In genomic region chr1:173913256-173913791, GRCm38 (mm10) we compare ENCODE assay signal across 8 mouse cellular contexts. TPM values are rescaled to one million over a fixed set of nuclear protein-coding genes. Genes with fewer than 3 reads are reported as not detected.
A peak's percentile ranks its signal among the peaks of the same experiment; 100 is the strongest.
DNase-seq lines count a peak whose midpoint lies in the region; TF ChIP-seq lines count a peak whose summit lies in the region.
"Not testable (repeated sequence)": the region's sequence is repeated elsewhere in the genome, so short reads cannot be mapped to it uniquely, and the experiment has no call there.
"Had no signal": no experiment of that assay in that cellular context is flagged by ENCODE, and none has a peak within 500 bp of the region (broad histone marks: within the 10 kb centered on the region; RNA-seq: fewer than 3 reads in every experiment).

No protein-coding gene starts in this region.

- H3K79me3 ChIP-seq in C2C12 (ENCODE audit: low read depth) = not testable (repeated sequence)

- not testable (repeated sequence) for H3K9ac ChIP-seq in heart, adult 2 months (ENCODE audit: low read depth, low read length)

- H3K27me3 ChIP-seq in C2C12 (ENCODE audit: control insufficient read depth, insufficient read depth, insufficient read length); heart, adult 2 months (ENCODE audit: control insufficient read depth, insufficient read depth, low read length): not testable (repeated sequence)

- peak overlapping the region; percentile 45; the same call in 1 of the 2 replicates for H3K27ac ChIP-seq in brown adipose tissue, adult 24 weeks (replicated peaks; ENCODE audit: low read depth, low read length)
- H3K27ac ChIP-seq in heart, adult 2 months = peak overlapping the region; percentile 59
- H3K27ac ChIP-seq in macrophage = peak overlapping the region; percentile 79

- not testable (repeated sequence) for TF ChIP-seq POLR2A in heart, adult 2 months (IDR thresholded peaks at IDR 0.05; ENCODE audit: insufficient read depth, low read depth, low read length)

- H3K4me3 ChIP-seq in C2C12 (ENCODE audit: insufficient read depth, poor library complexity, severe bottlenecking); brown adipose tissue, adult 24 weeks (ENCODE audit: insufficient read depth, low read depth, low read length); heart, adult 2 months; macrophage (ENCODE audit: inconsistent target): not testable (repeated sequence)

- not testable (repeated sequence) for TF ChIP-seq EP300 in heart, adult 2 months (IDR thresholded peaks at IDR 0.05; ENCODE audit: insufficient read depth, low read depth, low read length)

- H3K36me3 ChIP-seq in C2C12 (ENCODE audit: control insufficient read depth, insufficient read depth); heart, adult 2 months (ENCODE audit: control insufficient read depth, insufficient read depth, low read length); macrophage (ENCODE audit: inconsistent target): not testable (repeated sequence)

- DNase-seq in Muller cell, postnatal 12 days (ENCODE audit: inconsistent ontology term) = peak; percentile 55
- DNase-seq in fibroblast of lung, adult 2 months (ENCODE audit: low read depth) = peak; percentile 51
- DNase-seq in heart, adult 2 months = peak in 1 of 2 experiments; percentile 10

- not testable (repeated sequence) for H3K4me1 ChIP-seq in brown adipose tissue, adult 24 weeks (ENCODE audit: control insufficient read depth, insufficient read depth, insufficient read length, low read length); heart, adult 2 months (ENCODE audit: control insufficient read depth, insufficient read depth, low read length)

- not testable (repeated sequence) for H3ac ChIP-seq in C2C12 (ENCODE audit: control insufficient read depth, insufficient read length, low read depth)

- intact Hi-C loops in heart, adult 2 months (cut with DNase I) = not testable (repeated sequence)

- H3K79me2 ChIP-seq in C2C12 (ENCODE audit: control insufficient read depth, insufficient read depth) (peaks cover 27% of the 10 kb centered on the region), macrophage (ENCODE audit: inconsistent target) (peaks cover 40% of the 10 kb centered on the region)
- not testable (repeated sequence) for H3K79me2 ChIP-seq in heart, adult 2 months (replicated peaks; ENCODE audit: control insufficient read depth, insufficient read depth, low read length)

- TF ChIP-seq CTCF in C2C12 (IDR thresholded peaks at IDR 0.05; ENCODE audit: control insufficient read depth, insufficient read depth, insufficient read length); heart, adult 2 months (IDR thresholded peaks at IDR 0.05): not testable (repeated sequence)

TF ChIP-seq in C2C12, 6 proteins besides CTCF, POLR2A, EP300 and RAD21:
- TF ChIP-seq FOSL1 (IDR thresholded peaks at IDR 0.05; ENCODE audit: insufficient read depth, low read length, poor library complexity, severe bottlenecking) = peak; percentile 0

RNA-seq across cellular contexts. Expression of gene Ifi211, which starts 0.5 kb away (rescaled TPM):
- polyA plus RNA-seq in C2C12 (2012; fragmentation: generic; extraction: Trizol) (1.3 TPM), macrophage (2018) (272 to 390 TPM (median 361 TPM) in 3 replicates)
- 5.4 and 7.4 TPM in 2 replicates for polyA plus RNA-seq in brown adipose tissue, adult 24 weeks (2012; ENCODE audit: insufficient read depth, insufficient read length, missing spikeins)
- 1 to 10 TPM; 2.6 to 3.0 TPM for total RNA-seq in heart, adult 2 months (2021)
- polyA plus RNA-seq in heart, adult 2 months (2012; rRNA removed) = 0.85 and 1.3 TPM in 2 replicates
- 100 to 1,000 TPM in 23 of 26 experiments, 10 to 100 TPM in 3; 74.2 to 796 (median 409) TPM for total RNA-seq in macrophage (2018; cell fraction: chromatin; rRNA removed)
- 1,000 to 10,000 TPM in 4 of 26 experiments, 100 to 1,000 TPM in 22; 193 to 1,156 (median 826) TPM for total RNA-seq in macrophage (2018; cell fraction: cytosol; rRNA removed)
- total RNA-seq in macrophage (2018; cell fraction: nucleus; rRNA removed) = 100 to 1,000 TPM; 122 to 927 (median 619) TPM
- total RNA-seq: hindbrain, postnatal 0 days had no signal

RNA-seq across cellular contexts. Expression of gene Mndal, which starts 29.0 kb away (rescaled TPM):
- polyA plus RNA-seq in C2C12 (2012; fragmentation: generic; extraction: Trizol) = 0.92 TPM
- polyA plus RNA-seq in brown adipose tissue, adult 24 weeks (2012; ENCODE audit: insufficient read depth, insufficient read length, missing spikeins) = 11.4 and 18.7 TPM in 2 replicates
- total RNA-seq in heart, adult 2 months (2021) = 10 to 100 TPM; 12.7 to 12.8 TPM
- 6.6 and 6.8 TPM in 2 replicates for polyA plus RNA-seq in heart, adult 2 months (2012; rRNA removed)
- 1,000 to 10,000 TPM in 16 of 26 experiments, 100 to 1,000 TPM in 10; 474 to 3,416 (median 1,495) TPM for total RNA-seq in macrophage (2018; cell fraction: chromatin; rRNA removed)
- 100 to 1,000 TPM; 160 to 831 (median 434) TPM for total RNA-seq in macrophage (2018; cell fraction: cytosol; rRNA removed)
- 1,000 to 10,000 TPM in 17 of 26 experiments, 100 to 1,000 TPM in 9; 385 to 3,141 (median 1,342) TPM for total RNA-seq in macrophage (2018; cell fraction: nucleus; rRNA removed)
- 117 to 429 TPM (median 360 TPM) in 3 replicates for polyA plus RNA-seq in macrophage (2018)

RNA-seq across cellular contexts. Expression of gene Ifi203, which starts 29.1 kb away (rescaled TPM):
- polyA plus RNA-seq in C2C12 (2012; fragmentation: generic; extraction: Trizol) (1.5 TPM), macrophage (2018) (62.5 to 252 TPM (median 140 TPM) in 3 replicates)
- polyA plus RNA-seq in brown adipose tissue, adult 24 weeks (2012; ENCODE audit: insufficient read depth, insufficient read length, missing spikeins) = 13.0 and 14.2 TPM in 2 replicates
- 10 to 100 TPM in 1 of 2 experiments, 1 to 10 TPM in 1; 9.6 to 14.0 TPM for total RNA-seq in heart, adult 2 months (2021)
- polyA plus RNA-seq in heart, adult 2 months (2012; rRNA removed) = 10.7 and 21.8 TPM in 2 replicates
- 1,000 to 10,000 TPM in 11 of 26 experiments, 100 to 1,000 TPM in 15; 213 to 3,206 (median 969) TPM for total RNA-seq in macrophage (2018; cell fraction: chromatin; rRNA removed)
- total RNA-seq in macrophage (2018; cell fraction: cytosol; rRNA removed) = 100 to 1,000 TPM; 134 to 443 (median 306) TPM
- 1,000 to 10,000 TPM in 11 of 26 experiments, 100 to 1,000 TPM in 15; 223 to 2,705 (median 951) TPM for total RNA-seq in macrophage (2018; cell fraction: nucleus; rRNA removed)
- polyA plus RNA-seq: heart, embryonic 10.5 days had no signal

Comparison
In these comparisons a context has a peak if more than half of its experiments do, and no peak if none do; other contexts are left out.
1. RNA of gene Ifi211, which starts 0.5 kb away (polyA plus RNA-seq): 272 to 390 TPM in macrophage; 5.4 to 7.4 TPM in brown adipose tissue, adult 24 weeks, 1.3 TPM in C2C12 (single experiment) and 0.85 to 1.3 TPM in heart, adult 2 months; every median in the first group is over 10 times any median in the second.
2. Peak in every context shown above with its lines, with median percentiles within 50 percentile points of each other: H3K27ac ChIP-seq.